Mouse (Mus musculus) heart, postnatal 25 days (tissue): ENCODE measurements around the gene Wfs1. TPM values are rescaled to one million over a fixed set of nuclear protein-coding genes. Genes with fewer than 3 reads are reported as not detected.
"Not testable (repeated sequence)": the region's sequence is repeated elsewhere in the genome, so short reads cannot be mapped to it uniquely, and the experiment has no call there.

ENCODE experiments used
- DNase-seq: peaks from one replicate; pipeline ENCODE4 v3.0.0; 2022; ENCODE audit warnings: low spot score
- intact Hi-C: fragments of 180-260 bp; cut with DNase I; formaldehyde crosslinking; loops from one replicate; pipeline ENCODE4 v1.15.1; 2025
- total RNA-seq, 2 experiments: library from RNA; stranded (reverse); gene quantifications; 2 replicates each; pipeline ENCODE4 v1.2.3; 2021

Wfs1 gene
- total RNA-seq, 2 experiments from 2014 or later, result 79.0 to 107 TPM

GRCm38 (mm10) chr5:36989625-36989977, 596 bp upstream of the Wfs1 start:
- intact Hi-C loops, result no loop called here
- DNase-seq, result no peak

DNA sequence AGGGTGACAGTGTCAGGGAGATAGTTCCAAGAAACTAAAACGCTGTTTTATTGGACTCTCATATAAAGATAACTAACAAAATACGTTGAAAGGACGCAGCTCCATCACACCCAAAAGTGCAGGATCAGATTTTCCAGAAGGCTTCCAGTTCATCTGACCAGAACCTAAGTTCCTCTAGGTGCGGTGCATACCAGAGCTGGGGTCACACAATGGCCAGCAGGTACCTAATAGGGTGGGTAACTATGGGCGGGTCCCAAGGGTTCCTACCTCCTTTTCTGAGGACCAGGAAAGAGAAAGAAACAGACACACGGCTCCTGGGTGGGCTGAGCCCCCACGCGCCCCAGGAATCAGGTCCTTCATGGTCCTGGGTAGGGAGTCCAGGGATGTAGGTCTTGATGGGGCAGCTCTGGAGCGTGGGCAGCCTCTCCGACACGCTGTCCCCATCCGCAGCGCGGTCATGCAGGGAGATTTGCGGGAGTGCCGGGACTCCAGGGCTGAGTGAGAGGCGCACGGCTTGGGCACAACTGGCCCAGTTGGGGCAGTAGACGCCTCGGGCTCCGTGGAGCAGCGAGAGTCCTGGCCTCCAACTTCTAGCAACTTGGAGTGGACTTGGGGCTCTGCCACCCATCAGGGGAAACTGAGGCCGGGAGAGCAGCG, 753 bp downstream of the Wfs1 start:
- no peak for DNase-seq
- intact Hi-C loops, result no loop called here

DNA sequence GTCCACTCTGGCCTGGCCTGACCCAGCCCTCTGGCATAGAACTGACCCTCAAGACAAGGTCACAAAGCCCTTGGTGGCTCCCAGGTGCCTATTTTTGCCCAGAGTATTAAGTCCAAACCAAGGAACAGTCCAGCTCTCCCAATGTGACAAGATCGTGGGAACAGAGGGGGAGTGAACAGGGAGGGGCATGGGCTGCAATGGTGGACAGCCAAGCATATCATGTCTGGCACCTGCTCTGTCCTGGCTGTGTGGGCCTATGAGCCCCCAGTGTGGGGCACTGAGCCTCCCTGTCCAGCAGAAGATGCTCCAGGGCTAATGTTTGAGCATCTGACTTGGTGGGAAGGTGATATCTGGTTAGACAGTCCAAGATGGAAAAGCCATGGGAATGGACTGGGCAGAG, 2.4 kb downstream of the Wfs1 start:
- intact Hi-C loops, result no loop called here
- no peak for DNase-seq

GRCm38 (mm10) chr5:36982271-36982670, 6.7 kb downstream of the Wfs1 start:
- DNase-seq, result no peak
- intact Hi-C loops, result no loop called here

DNA sequence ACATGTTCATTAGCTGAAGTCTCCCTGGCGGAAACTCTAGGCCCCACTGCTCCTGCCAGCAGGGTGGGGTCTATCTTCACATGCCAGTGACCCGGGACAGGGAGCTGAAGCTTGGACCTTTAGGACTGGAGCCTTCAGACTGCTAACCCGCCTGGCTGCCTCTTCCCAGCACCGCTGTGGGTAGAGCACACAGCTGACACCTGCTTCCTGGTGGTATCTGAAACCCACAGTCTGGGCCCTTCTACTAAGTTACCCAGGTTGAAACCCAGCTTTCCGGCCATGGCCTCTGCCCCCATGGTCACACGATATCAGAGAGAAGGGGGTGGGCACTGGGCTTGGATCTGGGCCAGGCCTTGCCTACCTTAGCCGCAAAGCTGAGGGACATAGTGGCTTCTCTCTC, 9.4 kb downstream of the Wfs1 start:
- intact Hi-C loops, result no loop called here
- no peak for DNase-seq

- intact Hi-C loops, result no loop called here
- no peak for DNase-seq
Observed at GRCm38 (mm10) chr5:36979001-36979400, 10.0 kb downstream of the Wfs1 start.

DNA sequence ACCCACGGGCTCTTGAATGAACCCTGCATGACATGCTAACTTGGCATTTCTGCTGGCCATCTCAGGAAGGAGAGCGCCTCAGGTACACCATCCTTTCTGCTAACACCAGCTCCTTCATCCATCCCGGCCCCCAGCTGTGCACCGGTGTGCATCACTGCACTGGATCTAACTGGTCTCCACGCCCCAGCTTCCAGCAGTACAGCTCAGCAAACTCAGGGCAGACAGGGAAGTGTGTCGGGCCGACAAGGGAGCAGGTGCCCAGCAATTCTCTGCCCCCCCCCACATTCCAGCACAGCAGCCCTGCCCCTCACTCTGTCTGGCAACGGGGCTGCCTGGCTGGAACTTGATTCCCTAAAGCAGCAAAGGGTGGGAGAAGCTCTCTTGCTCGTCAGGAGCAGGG, 11.2 kb downstream of the Wfs1 start:
- intact Hi-C loops, result no loop called here

GRCm38 (mm10) chr5:36975336-36975735, 13.7 kb downstream of the Wfs1 start:
- DNase-seq, result no peak
- intact Hi-C loops, result no loop called here

More for the DNA sequence above, 11.2 kb downstream of the Wfs1 start:
- no peak for DNase-seq

- no peak for DNase-seq
- intact Hi-C loops, result no loop called here
Observed at GRCm38 (mm10) chr5:36971587-36971986, 17.4 kb downstream of the Wfs1 start.

GRCm38 (mm10) chr5:36960501-36960900, 28.5 kb downstream of the Wfs1 start:
- no peak for DNase-seq
- intact Hi-C loops, result no loop called here

GRCm38 (mm10) chr5:36958837-36959236, 30.2 kb downstream of the Wfs1 start:
- intact Hi-C loops, result loop anchor here (2.0 kb wide), 1 partner anchor 44 kb away; no protein-coding TSS in a partner anchor
- no peak for DNase-seq

DNA sequence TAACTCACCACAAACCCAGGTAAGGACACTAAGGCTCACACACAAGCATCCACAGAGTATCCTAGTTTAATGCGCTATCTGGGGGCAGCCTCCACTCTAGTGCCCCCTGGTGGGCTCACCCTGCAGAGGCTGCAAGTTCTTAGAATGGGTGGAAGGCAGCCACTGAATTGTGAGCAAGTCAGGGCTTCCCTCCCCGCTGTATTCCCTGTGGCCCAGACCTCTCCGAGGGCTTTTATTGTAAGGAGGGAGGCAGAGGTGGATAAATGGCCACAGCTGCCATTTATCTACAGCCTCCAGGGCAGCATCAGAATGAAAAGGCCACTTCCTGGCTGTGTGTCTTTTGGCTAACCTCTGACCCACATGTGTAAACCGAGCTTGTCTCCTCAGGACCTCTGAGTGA, 33.6 kb downstream of the Wfs1 start:
- no peak for DNase-seq
- intact Hi-C loops, result no loop called here

DNA sequence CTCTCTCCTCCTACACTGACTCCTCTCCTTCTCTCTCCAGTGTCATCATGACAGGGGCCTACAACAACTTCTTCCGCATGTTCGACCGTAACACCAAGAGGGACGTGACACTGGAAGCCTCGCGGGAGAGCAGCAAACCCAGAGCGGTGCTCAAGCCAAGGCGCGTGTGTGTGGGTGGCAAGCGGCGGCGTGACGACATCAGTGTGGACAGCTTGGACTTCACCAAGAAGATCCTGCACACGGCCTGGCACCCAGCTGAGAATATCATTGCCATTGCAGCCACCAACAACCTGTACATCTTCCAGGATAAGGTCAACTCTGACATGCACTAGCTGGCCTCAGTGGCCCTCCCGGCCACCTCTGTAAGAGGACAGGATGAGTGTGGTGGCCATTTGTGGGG, 36.7 kb downstream of the Wfs1 start:
- DNase-seq, result no peak
- intact Hi-C loops, result no loop called here

GRCm38 (mm10) chr5:36950871-36951270, 38.1 kb downstream of the Wfs1 start:
- DNase-seq, result no peak
- intact Hi-C loops, result loop anchor here (2.0 kb wide), 1 partner anchor 158 kb away; no protein-coding TSS in a partner anchor

GRCm38 (mm10) chr5:36948831-36949230, 40.2 kb downstream of the Wfs1 start:
- no peak for DNase-seq
- intact Hi-C loops, result loop anchor here (1.0 kb wide), 1 partner anchor 52 kb away; no protein-coding TSS in a partner anchor

- intact Hi-C loops, result no loop called here
- no peak for DNase-seq
Observed at GRCm38 (mm10) chr5:36946445-36946844, 42.6 kb downstream of the Wfs1 start.

GRCm38 (mm10) chr5:36945713-36946112, 43.3 kb downstream of the Wfs1 start:
- DNase-seq, result no peak
- intact Hi-C loops, result no loop called here

- DNase-seq, result no peak
- intact Hi-C loops, result no loop called here
Observed at GRCm38 (mm10) chr5:36945102-36945701, 43.8 kb downstream of the Wfs1 start.

GRCm38 (mm10) chr5:36944552-36944951, 44.5 kb downstream of the Wfs1 start:
- intact Hi-C loops, result no loop called here
- no peak for DNase-seq

- intact Hi-C loops, result no loop called here
- DNase-seq, result no peak
Observed at GRCm38 (mm10) chr5:36942446-36942845, 46.6 kb downstream of the Wfs1 start.

GRCm38 (mm10) chr5:36938991-36939390, 50.0 kb downstream of the Wfs1 start:
- intact Hi-C loops, DNase-seq: not testable (repeated sequence)

- intact Hi-C loops, result no loop called here
Observed at GRCm38 (mm10) chr5:36938021-36938420, 51.0 kb downstream of the Wfs1 start.

More at GRCm38 (mm10) chr5:36938021-36938420, 51.0 kb downstream of the Wfs1 start:
- no peak for DNase-seq
